Mouse (Mus musculus) heart, embryonic 11.5 days (tissue): ENCODE data around the gene Lpin2. TPM values are rescaled to one million over a fixed set of nuclear protein-coding genes. Genes with fewer than 3 reads are reported as not detected.
A peak's percentile ranks its signal among the peaks of the same experiment; 100 is the strongest.

ENCODE experiments used
- ATAC-seq: fragments of 200-750 bp; cut with Nextera tagmentation; replicated peaks from 2 replicates; pipeline ENCODE4 v1.8.0; 2017; ENCODE audit warnings: moderate library complexity; ENCODE audit not compliant: insufficient number of reproducible peaks, low FRiP score, low TSS enrichment
- H3K27ac ChIP-seq: fragments of 300-500 bp; sonication (generic); 2 replicates; pipeline ENCODE4 v1.5.1; 2014; ENCODE audit warnings: mild to moderate bottlenecking, low read depth, low read length
- H3K27me3 ChIP-seq: fragments of 300-500 bp; sonication (generic); 2 replicates; pipeline ENCODE4 v1.6.1; 2014; ENCODE audit warnings: mild to moderate bottlenecking, low read length, mixed read lengths; ENCODE audit not compliant: control insufficient read depth, insufficient read depth
- H3K36me3 ChIP-seq: fragments of 300-500 bp; sonication (generic); 2 replicates; pipeline ENCODE4 v1.6.1; 2014; ENCODE audit warnings: mild to moderate bottlenecking, low read length, moderate library complexity, mixed read lengths; ENCODE audit not compliant: control insufficient read depth, insufficient read depth
- H3K4me1 ChIP-seq: fragments of 300-500 bp; sonication (generic); 2 replicates; pipeline ENCODE4 v1.6.1; 2014; ENCODE audit warnings: low read length; ENCODE audit not compliant: control insufficient read depth, insufficient read depth
- H3K4me2 ChIP-seq: fragments of 300-500 bp; sonication (generic); 2 replicates; pipeline ENCODE4 v1.6.1; 2014; ENCODE audit warnings: mild to moderate bottlenecking, moderate library complexity
- H3K4me3 ChIP-seq: fragments of 300-500 bp; sonication (generic); 2 replicates; pipeline ENCODE4 v1.5.1; 2014; ENCODE audit warnings: low read depth, low read length
- H3K9ac ChIP-seq: fragments of 300-500 bp; sonication (generic); 2 replicates; pipeline ENCODE4 v1.6.1; 2014; ENCODE audit warnings: mild to moderate bottlenecking, low read depth, low read length, moderate library complexity
- H3K9me3 ChIP-seq: fragments of 300-500 bp; sonication (generic); replicated peaks from 2 replicates; pipeline ENCODE4 v1.6.1; 2016; ENCODE audit warnings: low read length; ENCODE audit not compliant: control insufficient read depth
- WGBS: fragments of 180-500 bp; shearing (Covaris S2); extraction: QIAGEN DNeasy Blood & Tissue Kit; methylation state at CpG from one replicate; pipeline ENCODE4 v1.1.7; 2014; ENCODE audit not compliant: insufficient replicate concordance; 5-methylcytosine and 5-hydroxymethylcytosine counted together
- polyA plus RNA-seq: library from polyadenylated mRNA; unstranded; fragments of >200 nt; fragmentation: Nextera tagmentation; extraction: Ambion mirVana; gene quantifications from 2 replicates; pipeline ENCODE4 v1.2.1, GENCODE M21; 2014

Gene Lpin2
- polyA plus RNA-seq, 1 experiment from 2014 or later = 22.5 TPM

- H3K36me3 ChIP-seq = no peaks in the 10 kb centered on the region
- H3K4me2 ChIP-seq = no peak overlapping the region
- H3K27me3 ChIP-seq = no peaks in the 10 kb centered on the region
- no peaks in the 10 kb centered on the region for H3K9me3 ChIP-seq
- WGBS = 70% methylated on average over 8 of the region's 8 CpGs
- H3K4me1 ChIP-seq = peaks cover 18% of the 10 kb centered on the region
- no peak for ATAC-seq
- H3K4me3 ChIP-seq = no peak overlapping the region
- H3K9ac ChIP-seq = no peak overlapping the region
- H3K27ac ChIP-seq = no peak overlapping the region
Observed at GRCm38 (mm10) chr17:71191651-71192419, 9.5 kb downstream of the Lpin2 start.

GRCm38 (mm10) chr17:71193019-71193418 lies 10.7 kb downstream of the Lpin2 start:
- Histone ChIP-seq H3K4me2 (no peak overlapping the region), H3K9ac (no peak overlapping the region), H3K27ac (no peak overlapping the region), H3K9me3 (no peaks in the 10 kb centered on the region), H3K27me3 (no peaks in the 10 kb centered on the region), H3K4me1 (peaks cover 12% of the 10 kb centered on the region), H3K36me3 (no peaks in the 10 kb centered on the region), H3K4me3 (no peak overlapping the region)
- ATAC-seq = no peak
- WGBS = 93% methylated on average over 1 of the region's 1 CpGs

- no peak overlapping the region for H3K9ac ChIP-seq
- peaks cover 12% of the 10 kb centered on the region for H3K4me1 ChIP-seq
- no peak overlapping the region for H3K4me3 ChIP-seq
- no peaks in the 10 kb centered on the region for H3K27me3 ChIP-seq
- H3K4me2 ChIP-seq = no peak overlapping the region
- ATAC-seq = no peak
- no peak overlapping the region for H3K27ac ChIP-seq
- no peaks in the 10 kb centered on the region for H3K36me3 ChIP-seq
- WGBS = 95% methylated on average over 1 of the region's 1 CpGs
- no peaks in the 10 kb centered on the region for H3K9me3 ChIP-seq
Observed at GRCm38 (mm10) chr17:71193485-71193884, 11.1 kb downstream of the Lpin2 start.

- no peaks in the 10 kb centered on the region for H3K9me3 ChIP-seq
- peaks cover 12% of the 10 kb centered on the region for H3K4me1 ChIP-seq
- no peak overlapping the region for H3K4me3 ChIP-seq
- H3K27me3 ChIP-seq = no peaks in the 10 kb centered on the region
- peak overlapping the region; percentile 55 for H3K4me2 ChIP-seq
- H3K9ac ChIP-seq = no peak overlapping the region
- no peak overlapping the region for H3K27ac ChIP-seq
- 66% methylated on average over 3 of the region's 3 CpGs for WGBS
- no peak for ATAC-seq
- H3K36me3 ChIP-seq = no peaks in the 10 kb centered on the region
Observed at GRCm38 (mm10) chr17:71194906-71195632, 12.7 kb downstream of the Lpin2 start.

GRCm38 (mm10) chr17:71195633-71196391 lies 13.5 kb downstream of the Lpin2 start:
- peak; percentile 37; the same call in 1 of the 2 replicates for ATAC-seq
- H3K27me3 ChIP-seq = no peaks in the 10 kb centered on the region
- peak overlapping the region; percentile 55 for H3K4me2 ChIP-seq
- H3K9me3 ChIP-seq = no peaks in the 10 kb centered on the region
- 0 out of 2 replicates have a peak overlapping the region, but pooled peaks have one; percentile 10 for H3K4me3 ChIP-seq
- no peaks in the 10 kb centered on the region for H3K36me3 ChIP-seq
- no peak overlapping the region for H3K27ac ChIP-seq
- peaks cover 12% of the 10 kb centered on the region for H3K4me1 ChIP-seq
- no peak overlapping the region for H3K9ac ChIP-seq
- 36% methylated on average over 10 of the region's 10 CpGs for WGBS

- 61% methylated on average over 3 of the region's 3 CpGs for WGBS
- no peak for ATAC-seq
Observed at GRCm38 (mm10) chr17:71196415-71196814, 14.1 kb downstream of the Lpin2 start.

DNA sequence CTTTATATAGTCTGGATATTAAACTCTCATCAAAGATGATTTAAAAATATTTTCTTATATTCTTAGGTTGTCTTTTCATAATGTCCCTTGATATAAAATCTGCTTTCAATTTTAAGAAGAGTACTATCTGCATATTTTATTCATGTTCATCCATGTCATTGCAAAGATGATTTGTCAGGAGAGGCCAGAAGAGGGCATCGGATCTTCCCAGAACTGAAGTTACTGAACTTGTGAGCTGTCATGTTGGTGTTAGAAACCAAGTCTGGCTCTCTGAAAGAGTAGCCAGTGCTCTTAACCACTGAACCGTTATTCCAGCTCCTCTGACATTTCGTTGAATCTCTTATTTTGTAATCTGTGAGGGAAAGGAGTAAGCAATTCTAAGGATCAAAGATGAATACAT lies 17.0 kb downstream of the Lpin2 start:
- Histone ChIP-seq H3K36me3 (no peaks in the 10 kb centered on the region), H3K4me2 (no peak overlapping the region), H3K27me3 (no peaks in the 10 kb centered on the region), H3K4me1 (peaks cover 29% of the 10 kb centered on the region), H3K9me3 (no peaks in the 10 kb centered on the region), H3K4me3 (no peak overlapping the region), H3K27ac (no peak overlapping the region), H3K9ac (no peak overlapping the region)
- 73% methylated on average over 3 of the region's 3 CpGs for WGBS
- no peak for ATAC-seq

More at GRCm38 (mm10) chr17:71196415-71196814, 14.1 kb downstream of the Lpin2 start:
- Histone ChIP-seq H3K4me1 (peaks cover 12% of the 10 kb centered on the region), H3K4me3 (no peak overlapping the region), H3K36me3 (no peaks in the 10 kb centered on the region), H3K27ac (no peak overlapping the region), H3K27me3 (no peaks in the 10 kb centered on the region), H3K9ac (no peak overlapping the region), H3K9me3 (no peaks in the 10 kb centered on the region), H3K4me2 (no peak overlapping the region)

DNA sequence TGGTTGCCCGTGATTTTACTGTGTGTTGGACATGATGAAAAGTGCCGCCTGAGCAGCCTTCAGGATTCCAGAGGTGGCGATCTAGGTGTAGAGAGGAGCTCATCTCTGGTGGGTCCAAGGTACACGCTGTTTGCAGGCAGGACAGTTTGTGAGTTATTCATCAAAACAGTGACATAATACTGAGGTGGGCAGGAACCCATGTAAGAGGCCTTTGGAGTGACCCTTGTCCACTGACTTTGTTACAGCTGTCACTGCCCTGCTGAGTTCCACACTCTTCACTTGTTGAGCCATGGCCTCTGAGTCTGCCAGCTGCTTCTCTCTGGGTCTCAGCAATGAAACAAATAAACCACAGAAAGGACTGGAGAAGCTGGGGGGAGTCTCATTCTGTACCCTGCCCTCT lies 19.8 kb downstream of the Lpin2 start:
- H3K9ac ChIP-seq = no peak overlapping the region
- H3K9me3 ChIP-seq = no peaks in the 10 kb centered on the region
- H3K27me3 ChIP-seq = no peaks in the 10 kb centered on the region
- ATAC-seq = no peak
- no peak overlapping the region for H3K4me2 ChIP-seq
- H3K27ac ChIP-seq = no peak overlapping the region
- no peak overlapping the region for H3K4me3 ChIP-seq
- WGBS = 89% methylated on average over 4 of the region's 4 CpGs
- H3K4me1 ChIP-seq = peaks cover 19% of the 10 kb centered on the region
- H3K36me3 ChIP-seq = no peaks in the 10 kb centered on the region
